Mouse (Mus musculus) telencephalon, adult 2 months (tissue): ENCODE measurements at regions not wholly inside any gene's neighbourhood (a gene's known extent, or its start where the extent isn't known, plus 50 kb on each side); places are given as distances from the start of the nearest gene placed in this dataset.
"Not testable (repeated sequence)": the region's sequence is repeated elsewhere in the genome, so short reads cannot be mapped to it uniquely, and the experiment has no call there.

Experiments
- DNase-seq: peaks from one replicate; pipeline ENCODE4 v3.0.0-alpha.2; 2011; ENCODE audit warnings: low read depth, low spot score

DNA sequence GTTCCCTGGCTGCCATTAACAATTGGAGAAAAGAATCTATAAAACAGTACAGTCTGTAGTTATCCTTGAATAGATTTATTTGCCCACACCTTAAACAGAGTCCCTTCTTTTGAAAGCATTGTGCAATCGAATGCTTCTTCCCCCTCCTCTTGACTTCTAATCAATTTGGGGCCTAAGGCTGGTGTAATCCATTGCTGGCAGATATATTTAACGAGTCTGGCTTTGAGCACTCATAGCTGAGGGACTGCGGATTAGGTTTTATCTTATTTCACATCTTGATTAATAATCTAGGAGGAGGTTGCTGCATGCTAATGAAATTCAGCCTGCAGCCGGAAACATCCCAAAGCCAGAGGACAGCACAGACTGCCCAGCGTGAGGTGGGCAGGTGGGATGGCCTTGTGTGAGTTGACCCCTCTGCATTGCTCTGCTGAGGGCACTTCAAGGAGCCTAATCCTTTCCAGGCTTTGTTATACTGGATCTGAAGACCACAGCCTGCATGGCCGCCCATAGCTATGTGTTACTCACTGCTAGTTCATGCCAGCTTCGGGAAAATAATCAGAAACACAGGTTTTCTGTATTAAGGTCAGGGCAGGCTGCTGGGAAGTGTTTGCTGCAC, 163.6 kb downstream of the Mterf1b start:
- DNase-seq = no peak

DNA sequence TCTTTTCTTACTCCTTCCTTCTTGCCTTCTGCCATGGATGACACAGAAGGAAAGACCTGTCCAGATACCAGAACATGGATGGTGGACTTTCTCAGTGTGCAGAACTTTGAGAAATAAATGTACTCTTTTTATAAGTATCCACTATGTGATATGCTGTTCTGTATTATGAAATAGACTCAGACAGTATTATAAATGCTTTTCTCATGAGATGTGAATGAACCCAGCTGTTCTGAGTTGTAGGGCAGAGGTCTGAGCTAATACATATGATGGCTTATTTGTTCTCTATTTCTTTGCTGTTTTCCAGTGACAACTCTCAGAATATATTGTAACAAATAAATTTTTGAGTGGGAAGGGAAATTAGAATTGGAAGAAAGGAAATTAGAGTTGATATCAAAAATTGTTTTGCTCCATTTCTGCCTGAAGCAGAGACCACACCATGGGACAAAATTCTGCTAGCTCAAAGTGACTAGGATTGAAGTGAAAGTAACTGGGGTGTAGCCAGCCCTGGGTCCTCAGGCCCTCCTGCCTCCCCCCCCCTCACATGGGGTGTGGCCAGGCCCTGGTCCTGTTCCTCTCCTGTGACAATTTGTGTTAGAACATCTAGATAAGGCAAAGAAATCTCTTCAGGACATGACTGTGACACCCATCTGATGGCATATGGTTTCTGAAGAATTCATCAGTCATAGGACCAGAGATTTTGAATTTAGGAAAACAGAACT, 164.5 kb downstream of the Mterf1b start:
- not testable (repeated sequence) for DNase-seq

GRCm38 (mm10) chr5:4361547-4361946, 169.4 kb downstream of the Mterf1b start:
- DNase-seq = not testable (repeated sequence)

DNA sequence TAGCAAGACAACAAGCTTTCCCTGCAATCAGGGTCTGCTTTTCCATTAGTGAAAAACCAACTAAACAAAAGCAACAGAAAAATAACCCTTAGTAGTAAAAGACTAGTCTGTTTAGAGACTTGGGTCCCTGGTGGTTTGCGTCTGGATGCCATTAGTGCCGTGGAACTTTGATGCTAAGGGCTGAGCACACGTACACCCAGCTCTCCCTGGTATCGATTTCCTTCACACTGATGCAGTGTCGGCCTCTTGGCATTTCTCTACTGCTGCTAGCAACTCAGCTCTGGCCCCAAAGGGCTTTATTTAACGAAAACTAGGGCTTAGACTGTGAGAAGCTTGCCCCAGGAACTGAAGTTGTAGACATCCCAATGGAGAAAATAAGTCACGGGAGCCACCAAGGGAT, 192.6 kb downstream of the Mterf1b start:
- not testable (repeated sequence) for DNase-seq

GRCm38 (mm10) chr5:4391083-4391482, 198.9 kb downstream of the Mterf1b start:
- DNase-seq = no peak

DNA sequence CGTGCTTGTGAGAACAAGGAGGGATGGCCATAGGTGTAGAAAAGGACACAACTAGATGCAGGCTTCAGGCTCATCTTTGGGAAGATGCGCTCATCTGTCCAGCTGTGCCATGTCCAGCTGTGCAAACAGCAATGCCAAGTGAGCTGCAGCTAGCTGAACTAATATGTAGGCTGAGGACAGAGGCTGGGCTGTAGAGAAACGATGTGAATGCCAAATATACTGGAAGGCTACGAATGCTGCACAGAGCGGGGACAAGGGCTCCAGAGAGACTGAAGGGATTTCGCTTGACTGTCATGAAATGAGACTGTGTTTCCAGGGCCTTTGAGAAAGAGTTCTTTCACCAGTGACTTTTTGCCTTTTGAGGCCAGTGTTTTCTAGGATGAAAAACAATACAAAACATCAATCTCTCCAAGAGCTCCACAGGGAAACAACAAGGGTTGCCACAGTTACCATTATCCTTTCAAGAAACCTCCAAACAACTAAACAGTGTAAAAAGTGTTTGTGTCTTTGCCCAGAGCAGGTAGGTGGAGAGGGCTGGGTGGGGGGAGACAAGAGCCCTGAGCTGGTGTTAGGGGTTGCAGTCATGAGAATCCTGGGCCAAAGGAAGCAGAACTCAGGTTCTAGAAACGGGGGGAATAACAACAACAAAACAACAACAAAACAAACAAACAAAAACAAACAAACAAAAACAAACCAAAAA, 202.3 kb downstream of the Mterf1b start:
- not testable (repeated sequence) for DNase-seq

- no peak for DNase-seq
These were observed 205.9 kb downstream of the Mterf1b start for GRCm38 (mm10) chr5:4398087-4398486.

DNA sequence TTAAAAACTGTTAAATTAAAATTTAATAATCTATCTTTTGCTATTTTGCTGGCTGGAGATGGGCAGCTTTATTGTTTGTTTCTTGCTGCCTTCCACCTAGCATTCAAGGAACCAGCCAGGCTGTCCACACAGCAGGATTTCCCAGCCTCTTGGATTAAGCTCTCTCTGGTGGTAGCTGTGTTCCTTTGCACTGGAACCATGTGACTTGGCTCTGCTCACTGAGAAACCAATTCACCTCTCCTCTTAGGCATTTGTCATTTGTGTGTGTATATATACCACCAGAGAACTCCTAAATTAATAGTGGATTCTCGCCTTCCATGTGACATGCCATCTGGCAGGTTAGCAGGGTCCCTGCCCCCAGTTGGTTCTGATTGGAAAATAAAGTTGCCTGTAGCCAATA, 225.6 kb downstream of the Mterf1b start:
- no peak for DNase-seq
